Mouse (Mus musculus): ENCODE results near the gene Tbc1d13.

GRCm38 (mm10) chr2:30106364-30106763 lies 27.2 kb upstream of the Tbc1d13 start:
- TF ChIP-seq CTCF (IDR thresholded peaks at IDR 0.05; ENCODE audit: extremely low read depth, insufficient read depth, low read length) (peak; percentile 73), POLR2A (IDR thresholded peaks at IDR 0.05; ENCODE audit: extremely low read depth, insufficient read depth, low read length) (no peak)
